Mouse (Mus musculus) common myeloid progenitor, adult 5-6 weeks (primary cell): ENCODE results near the gene Osbpl7. TPM values are rescaled to one million over a fixed set of nuclear protein-coding genes. Genes with fewer than 3 reads are reported as not detected.

Experiments used
- ATAC-seq: replicated peaks from 2 replicates; pipeline ENCODE4 v1.8.0; 2016; ENCODE audit warnings: low read depth, mild to moderate bottlenecking, moderate TSS enrichment, inconsistent platforms; ENCODE audit not compliant: poor library complexity, severe bottlenecking
- total RNA-seq: library from RNA; stranded (forward); fragments of 200-1000, 187-1606 nt; gene quantifications from 2 replicates; pipeline ENCODE4 v1.2.3, GENCODE M21; 2017

Osbpl7 gene
- total RNA-seq, 1 experiment from 2014 or later = 11.1 TPM

DNA sequence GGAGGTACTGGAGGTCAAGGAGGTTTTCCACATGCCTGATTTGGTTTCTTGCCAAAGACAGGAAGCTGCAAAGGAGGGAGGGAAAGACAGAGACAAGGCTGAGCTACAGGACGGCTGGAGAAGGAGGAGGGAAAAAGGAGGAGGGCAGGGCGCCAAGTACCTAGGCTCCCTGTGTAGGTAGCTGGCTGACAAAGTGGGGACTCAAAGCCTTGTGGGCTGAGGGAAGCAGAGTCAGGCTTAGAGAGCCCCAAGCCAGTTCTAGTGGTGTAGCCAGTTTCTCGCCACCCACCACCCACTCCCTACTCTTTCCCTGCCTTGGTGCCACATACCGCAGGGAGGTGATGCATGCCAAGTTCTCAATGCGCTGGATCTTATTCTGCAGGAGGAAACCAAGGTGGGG, 14.3 kb upstream of the Osbpl7 start:
- ATAC-seq = no peak

DNA sequence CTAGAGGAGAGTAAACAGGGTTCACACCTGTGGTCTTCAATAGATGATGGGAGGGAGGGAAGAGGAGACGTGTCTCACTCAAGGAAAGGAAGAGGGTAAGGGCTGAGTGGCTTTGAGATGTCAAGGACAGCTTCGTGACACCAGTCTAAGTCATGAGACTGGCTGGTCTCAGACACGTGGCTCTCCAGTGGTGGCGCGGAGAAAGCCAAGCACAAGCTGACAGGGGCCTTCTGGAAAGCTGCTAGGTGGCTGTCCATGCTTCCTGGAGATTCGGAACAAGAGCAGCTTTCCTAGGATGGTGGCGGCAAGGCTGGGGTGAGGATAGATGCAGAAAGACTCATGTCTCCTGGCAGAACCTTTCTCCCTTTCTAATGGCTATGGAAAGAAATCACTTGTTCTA, 11.5 kb upstream of the Osbpl7 start:
- no peak for ATAC-seq

DNA sequence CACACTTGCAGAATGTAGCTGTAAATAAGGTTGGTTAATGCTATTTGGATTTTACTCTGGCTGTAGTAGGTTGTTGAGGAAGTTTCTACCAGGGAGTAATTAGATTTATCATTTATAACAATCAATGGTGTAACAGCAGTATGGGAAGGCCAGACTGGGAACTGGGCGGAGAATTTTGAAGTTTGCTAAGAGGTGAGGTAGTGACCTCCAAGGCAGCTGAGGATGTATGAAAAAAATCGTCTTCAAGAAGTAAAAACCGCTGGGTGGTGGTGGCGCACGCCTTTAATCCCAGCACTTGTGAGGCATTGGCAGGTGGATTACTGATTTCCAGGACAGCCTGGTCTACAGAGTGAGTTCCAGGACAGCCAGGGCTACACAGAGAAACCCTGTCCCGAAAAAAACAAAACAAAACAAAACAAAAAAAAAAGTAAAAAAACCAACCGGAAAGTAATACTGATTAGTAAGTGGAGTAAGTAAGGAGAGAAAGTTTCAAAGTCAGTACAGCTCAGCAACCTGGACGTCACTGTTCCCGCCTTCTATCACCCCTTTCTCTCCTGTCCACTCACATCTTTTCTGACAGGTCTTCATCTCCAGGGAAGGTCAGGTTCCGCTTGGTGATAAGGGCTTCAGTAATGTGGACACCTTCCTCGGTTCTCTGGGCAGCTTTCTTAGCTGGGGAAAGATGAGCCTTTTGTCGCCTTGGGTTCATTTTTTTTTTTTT, 10.0 kb upstream of the Osbpl7 start:
- ATAC-seq = no peak

GRCm38 (mm10) chr11:97041022-97041899, 9.2 kb upstream of the Osbpl7 start, which contains the start of the genes Lrrc46 and Mrpl10:
Lrrc46 (minus strand) TSS chr11:97041407.
Mrpl10 (plus strand) TSS chr11:97041560.
- ATAC-seq = peak; percentile 90

- no peak for ATAC-seq
Observed at GRCm38 (mm10) chr11:97044902-97045301, 5.5 kb upstream of the Osbpl7 start.

GRCm38 (mm10) chr11:97045861-97046260, 4.6 kb upstream of the Osbpl7 start:
- no peak for ATAC-seq

DNA sequence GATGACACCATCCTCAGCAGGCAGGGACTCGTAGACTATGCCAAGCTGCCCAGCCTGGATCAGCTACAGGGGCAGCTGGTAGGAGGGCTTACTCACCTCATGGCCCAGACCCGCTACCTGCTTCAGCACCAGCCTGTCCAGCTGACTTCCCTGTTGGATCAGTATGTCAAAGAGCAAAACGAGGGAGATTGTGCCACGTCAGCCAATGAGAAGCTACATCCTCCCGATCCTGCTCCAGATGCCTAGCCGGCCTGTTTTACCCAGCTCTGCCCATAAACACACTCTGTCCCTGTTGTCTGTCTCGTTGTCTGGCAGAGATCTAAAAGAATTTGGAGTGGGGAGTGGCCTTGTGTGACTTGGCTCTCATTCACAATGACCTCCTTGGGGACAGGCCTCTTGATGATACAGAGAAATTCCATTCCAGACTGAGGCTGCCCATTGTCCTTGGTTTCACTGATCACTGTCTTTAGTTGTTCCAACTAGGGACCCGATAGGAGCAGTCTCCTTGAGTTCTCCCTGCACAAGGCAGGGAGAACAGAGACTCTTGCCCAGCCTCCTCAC, 2.3 kb upstream of the Osbpl7 start:
- ATAC-seq = no peak

DNA sequence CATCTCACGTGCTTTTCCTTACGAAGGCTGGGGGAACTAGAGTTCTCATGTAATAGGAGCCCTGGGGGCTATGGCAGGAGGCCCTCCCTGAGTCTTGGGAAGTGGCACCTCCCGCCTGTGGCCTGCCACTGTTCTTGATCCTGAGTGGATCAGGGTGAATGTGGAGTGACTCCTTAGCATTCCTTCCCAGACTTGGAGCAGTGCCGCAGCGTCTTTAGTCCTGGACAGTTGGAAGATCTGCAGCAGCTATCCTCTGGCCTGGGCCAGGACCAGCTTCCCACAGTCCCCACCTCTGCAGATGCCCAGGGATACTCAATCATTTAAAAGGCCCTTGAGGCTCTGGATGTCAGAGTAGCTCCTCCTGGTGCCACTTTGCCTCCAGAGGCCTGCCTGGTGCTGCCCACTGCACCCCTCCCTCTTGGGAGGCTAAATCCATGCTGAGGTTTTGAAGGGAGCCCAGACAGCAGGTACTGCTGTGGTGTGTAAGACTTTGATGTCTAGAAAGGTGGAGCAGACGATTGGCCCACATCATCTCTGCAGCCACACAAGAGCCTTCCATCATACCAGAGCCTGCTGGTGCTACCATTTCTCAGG, 839 bp upstream of the Osbpl7 start:
- no peak for ATAC-seq

DNA sequence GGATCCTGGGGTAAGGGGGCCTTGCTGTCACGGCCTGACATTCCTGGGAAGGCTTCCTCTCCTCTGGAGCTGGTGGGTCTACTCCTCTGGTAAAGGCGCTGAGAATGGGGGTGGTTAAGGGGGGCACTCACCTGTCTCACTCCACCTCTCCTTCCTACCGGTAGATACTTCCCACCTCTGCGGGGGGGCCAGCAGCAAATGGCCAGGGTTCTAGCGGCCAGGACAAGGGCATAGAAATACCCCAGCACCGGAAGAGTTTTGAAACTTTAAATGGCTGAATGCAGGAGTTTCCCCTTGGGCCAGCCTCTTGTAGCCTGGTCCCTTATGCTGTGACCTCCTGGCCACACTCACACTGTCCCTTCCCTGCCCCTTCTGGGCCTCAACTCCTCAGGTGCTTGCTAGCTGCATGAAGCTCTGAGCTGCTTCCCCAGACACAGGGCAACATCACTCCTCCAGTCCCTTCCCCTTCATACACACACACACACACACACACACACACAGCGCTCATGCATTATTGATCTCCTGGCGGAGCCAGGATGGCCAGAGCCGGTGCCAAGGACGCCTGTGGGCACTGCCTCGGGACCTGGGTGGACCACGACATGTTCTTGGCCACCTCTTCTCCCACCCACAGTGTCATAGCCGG, 637 bp downstream of the Osbpl7 start:
- no peak for ATAC-seq

DNA sequence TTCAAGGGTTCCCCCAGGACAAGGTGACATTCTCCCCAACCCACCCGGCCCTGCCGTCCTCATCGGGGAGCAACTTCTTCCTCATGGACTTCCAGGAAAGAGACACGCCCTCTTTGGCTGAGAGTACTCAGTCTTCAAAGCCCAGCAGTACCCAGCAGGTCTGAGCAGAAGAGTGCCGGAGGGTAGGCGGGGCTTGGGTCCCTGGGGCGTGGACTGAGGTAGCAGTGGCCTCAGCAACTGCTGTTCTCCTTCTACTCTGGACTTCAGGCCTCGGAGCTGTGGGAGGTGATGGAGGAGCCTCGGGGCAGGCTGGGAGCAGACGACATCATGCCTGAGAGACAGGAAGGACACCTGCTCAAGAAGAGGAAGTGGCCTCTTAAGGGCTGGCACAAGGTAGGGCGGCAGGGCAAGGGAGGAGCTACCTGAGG, 1.8 kb downstream of the Osbpl7 start:
- peak; percentile 23; the same call in 1 of the 2 replicates for ATAC-seq

DNA sequence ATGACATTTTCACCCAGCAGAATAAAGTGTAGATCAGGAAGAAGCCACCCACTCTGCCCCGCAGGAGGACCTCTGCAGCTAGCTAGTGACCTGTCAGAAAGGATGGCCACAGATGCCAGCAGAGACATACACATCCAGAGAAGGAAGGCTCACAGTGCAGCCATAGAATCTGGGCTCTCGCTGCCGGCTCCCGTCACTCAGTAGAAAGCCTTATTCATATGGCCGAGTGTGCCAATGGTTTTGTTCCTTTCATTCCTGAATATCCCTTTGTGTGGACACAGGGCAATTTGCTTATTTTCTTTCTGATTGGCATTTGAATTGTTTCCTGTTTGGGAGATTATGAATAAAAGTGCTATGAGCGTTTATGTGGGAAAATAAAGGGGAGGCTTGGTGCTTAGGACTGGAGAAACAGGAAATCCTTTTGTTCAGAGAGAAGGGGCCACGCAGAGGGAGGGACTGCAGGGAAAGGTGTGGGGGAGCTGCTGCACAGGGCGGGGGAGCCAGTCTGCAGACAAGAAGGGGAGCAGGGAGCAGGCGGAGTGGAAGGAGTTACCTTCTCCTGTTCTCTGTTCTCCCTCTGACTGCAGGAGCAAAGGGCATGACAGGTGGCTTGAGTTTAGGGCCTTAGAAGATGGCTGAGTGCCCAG, 13.0 kb downstream of the Osbpl7 start:
- ATAC-seq = no peak

GRCm38 (mm10) chr11:97063921-97064295, 13.5 kb downstream of the Osbpl7 start:
- ATAC-seq = no peak

GRCm38 (mm10) chr11:97065538-97066295, 15.3 kb downstream of the Osbpl7 start:
- ATAC-seq = no peak

- no peak for ATAC-seq
Observed at GRCm38 (mm10) chr11:97066656-97067360, 16.4 kb downstream of the Osbpl7 start.

GRCm38 (mm10) chr11:97069333-97069732, 18.9 kb downstream of the Osbpl7 start:
- ATAC-seq = no peak

- no peak for ATAC-seq
Observed at GRCm38 (mm10) chr11:97069770-97070169, 19.3 kb downstream of the Osbpl7 start.

DNA sequence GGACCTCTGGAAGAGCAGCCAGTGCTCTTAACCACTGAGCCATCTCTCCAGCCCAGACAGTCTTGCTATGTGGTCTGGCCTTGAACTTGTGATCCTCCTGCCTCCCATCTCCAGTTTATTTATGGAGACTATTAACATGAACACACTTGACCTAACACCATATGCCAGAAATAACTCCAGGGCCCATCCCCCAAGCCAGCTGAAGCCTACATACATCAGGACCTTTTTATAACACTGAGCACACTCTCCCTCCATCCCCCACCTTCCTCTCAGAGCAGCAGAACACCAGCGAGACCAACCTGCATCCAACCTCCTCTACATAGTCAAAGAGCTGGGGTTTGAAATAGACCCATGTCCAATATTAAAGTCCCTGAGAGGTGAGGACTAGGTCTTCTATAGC, 20.7 kb downstream of the Osbpl7 start:
- ATAC-seq = no peak

DNA sequence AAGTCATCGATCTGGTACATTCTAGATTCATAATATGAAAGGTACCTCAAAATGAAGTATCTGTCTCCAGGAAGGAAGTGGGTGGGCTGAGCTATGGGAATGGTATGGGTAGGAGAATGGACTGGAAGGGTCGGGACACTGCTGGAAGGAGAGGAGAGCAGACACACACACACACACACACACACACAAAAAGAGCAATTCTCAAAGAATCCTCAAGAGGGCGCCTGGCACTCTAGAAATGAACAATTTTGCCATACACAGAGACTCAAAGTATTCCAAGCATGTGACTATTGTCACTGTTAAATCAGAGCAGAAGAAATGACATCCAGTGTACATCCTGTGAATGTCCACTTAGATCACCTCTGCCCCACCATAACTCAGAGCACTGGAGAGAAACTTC, 22.1 kb downstream of the Osbpl7 start:
- peak; percentile 68 for ATAC-seq
